Mouse (Mus musculus): ENCODE measurements at regions not wholly inside any gene's neighbourhood (a gene's known extent, or its start where the extent isn't known, plus 50 kb on each side); places are given as distances from the start of the nearest gene placed in this dataset.

DNA sequence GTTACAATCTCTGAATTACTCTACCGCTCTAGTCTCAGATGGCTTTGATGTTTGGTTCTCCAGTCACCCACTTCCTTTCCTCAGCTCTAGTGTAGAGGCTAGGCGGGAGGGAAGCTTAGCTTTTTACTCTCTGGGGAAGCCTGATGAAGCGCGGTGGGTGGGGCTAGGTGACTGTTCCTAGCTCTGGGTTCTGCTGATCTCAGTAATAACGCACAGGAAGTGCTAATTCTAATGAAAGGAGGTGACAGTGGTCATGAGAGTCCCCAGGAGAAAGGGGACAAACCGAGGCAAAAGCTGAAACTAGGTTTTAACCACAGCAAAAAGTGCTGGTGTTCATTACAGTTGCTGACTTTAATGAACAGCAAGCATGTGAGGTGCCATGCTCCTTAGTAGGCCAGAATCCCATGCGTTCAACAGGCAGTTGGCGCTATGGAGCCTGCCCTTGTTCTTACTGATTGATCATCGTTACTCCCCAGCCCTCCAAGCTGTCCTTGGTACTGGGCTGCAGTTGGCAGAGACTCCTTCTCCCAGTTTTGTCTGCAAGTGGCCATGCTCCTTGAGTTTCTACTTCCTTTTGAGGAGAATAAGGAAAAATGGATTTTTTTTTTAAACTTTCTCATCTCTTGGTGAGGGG lies 687.9 kb upstream of the Car8 start:
- intact Hi-C loops (cut with DNase I), result no loop called here
- DNase-seq, result no peak

DNA sequence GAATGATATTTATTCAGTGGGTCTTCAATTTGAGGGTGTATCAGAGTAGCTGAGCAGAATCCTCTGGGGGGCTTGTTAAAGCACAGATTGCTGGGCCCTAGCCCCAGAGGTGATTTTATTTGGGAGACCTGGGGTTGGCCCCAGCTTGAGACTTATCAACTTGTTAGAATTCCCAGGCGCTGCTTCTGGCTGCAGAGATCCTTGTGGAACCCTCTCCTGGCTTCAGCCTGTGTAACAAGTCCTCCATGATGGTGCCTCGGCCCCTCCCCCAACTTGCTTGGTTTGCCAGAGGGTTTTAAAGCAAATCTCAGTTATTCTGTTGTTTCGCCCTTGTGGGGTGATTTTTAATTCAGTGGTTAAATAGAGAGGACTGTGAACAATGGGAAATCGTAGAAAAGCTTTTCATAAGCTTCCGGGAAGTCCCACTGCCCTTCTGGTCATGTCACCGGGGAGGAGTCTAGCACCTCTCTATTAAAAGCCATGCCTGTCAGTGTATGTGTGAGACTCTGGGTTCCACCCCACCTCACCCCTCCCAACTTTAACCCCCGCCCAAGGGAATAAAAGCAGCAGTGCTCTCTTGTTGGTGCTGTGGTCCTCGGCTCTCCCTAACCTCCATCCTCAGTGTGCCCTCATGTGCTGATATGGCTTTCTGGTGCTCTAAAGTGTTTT lies 684.0 kb upstream of the Car8 start:
- DNase-seq, result no peak
- intact Hi-C loops (cut with DNase I), result no loop called here

DNA sequence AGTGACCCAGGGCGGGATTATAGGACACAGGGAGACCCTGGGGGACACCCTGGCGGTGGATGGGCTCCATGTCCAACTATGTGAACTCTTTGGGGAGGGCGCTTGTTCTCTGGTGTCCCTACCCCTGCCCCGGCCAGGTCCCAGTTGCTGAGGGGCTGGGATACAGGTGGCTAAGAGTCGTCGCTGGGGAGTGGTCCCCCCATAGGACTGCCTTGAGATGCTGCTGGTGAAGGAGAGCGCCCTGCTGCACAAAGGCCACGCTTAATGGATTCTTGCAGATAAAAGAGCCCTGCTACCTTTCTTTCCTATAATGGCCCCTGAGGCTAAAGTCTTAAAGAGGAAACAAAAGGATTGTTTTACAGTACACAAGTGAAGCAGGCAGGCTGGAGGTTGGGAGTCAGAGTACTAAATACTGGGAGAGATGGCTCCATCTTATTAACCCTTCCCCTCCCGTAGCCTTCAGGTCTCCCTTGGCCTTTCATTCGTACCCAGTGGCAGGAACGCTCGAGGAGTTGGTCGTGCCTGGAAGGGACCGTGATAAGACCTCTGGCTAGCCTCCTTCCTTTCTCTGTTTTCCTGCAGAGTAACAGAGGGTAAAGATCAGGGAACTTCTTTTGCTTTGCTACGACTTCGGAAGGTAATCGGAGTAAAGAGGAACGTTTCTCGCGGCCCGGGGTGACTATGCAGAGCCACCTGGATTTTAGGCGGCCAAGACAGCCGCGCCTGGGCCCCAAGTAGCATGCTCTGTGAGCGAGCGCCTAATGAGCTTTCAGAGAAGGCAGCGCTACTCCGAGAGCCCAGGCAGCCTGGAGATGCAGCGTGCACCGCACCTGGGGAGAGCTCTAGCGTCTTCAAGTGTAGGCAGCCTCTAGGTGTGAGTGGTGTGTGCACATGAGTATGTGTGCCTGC lies 682.9 kb upstream of the Car8 start:
- intact Hi-C loops (cut with DNase I), result no loop called here
- DNase-seq, result no peak

DNA sequence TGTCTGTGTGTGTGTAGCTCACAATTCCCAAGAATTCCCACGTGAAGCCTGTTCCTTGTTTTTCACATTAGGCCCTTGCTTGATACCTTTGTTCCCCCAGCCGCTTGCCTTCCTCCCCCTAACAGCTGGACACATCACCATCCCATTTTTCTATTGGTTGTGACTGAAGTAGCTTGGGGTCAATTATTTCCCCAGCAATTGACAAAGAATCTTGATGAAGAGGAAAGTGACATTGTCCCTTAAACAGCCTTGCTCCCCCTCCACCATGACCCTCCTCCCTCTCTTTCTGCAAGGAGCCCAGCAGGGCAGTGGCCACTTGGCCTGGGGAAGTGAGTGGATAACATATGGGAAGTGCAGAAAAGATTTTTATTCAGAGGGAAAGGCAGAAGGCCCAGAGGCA lies 681.5 kb upstream of the Car8 start:
- DNase-seq, result no peak
- intact Hi-C loops (cut with DNase I), result no loop called here

DNA sequence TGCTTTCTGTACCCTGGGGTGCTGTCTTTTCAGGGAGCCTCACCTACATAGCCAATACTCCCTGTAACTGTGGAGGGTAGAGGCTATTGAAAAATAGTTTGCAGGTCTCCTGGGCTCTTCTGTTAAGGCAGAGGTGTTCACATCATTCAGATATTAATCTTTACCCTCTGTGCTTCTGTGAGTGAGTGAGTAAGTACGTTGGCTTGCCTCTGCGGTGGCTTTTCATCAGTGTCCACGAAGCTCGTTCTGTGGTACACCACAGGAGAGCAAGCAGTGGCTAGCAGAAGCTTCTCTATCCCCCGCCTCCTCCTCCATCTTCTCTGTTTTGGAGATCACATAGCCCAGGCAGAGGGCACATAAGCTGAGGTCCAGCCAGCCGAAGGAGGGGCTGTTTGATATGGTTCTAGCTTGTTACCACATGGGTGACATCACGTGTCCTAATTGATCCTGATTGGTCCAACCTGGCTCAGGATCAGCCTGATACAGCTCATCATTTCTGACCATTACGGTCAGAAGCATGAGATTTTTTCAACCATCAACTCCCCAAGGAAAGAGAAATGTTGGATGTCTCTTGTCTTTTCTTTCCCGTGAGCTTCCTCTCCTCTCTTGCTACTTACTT lies 680.6 kb upstream of the Car8 start:
- no peak for DNase-seq
- intact Hi-C loops (cut with DNase I), result no loop called here
